Mouse (Mus musculus): Measurements from ENCODE around the gene Rnf213.
"Not testable (repeated sequence)": the region's sequence is repeated elsewhere in the genome, so short reads cannot be mapped to it uniquely, and the experiment has no call there.

Gene Rnf213

GRCm38 (mm10) chr11:119392800-119393482 is at the start of gene Rnf213:
Gene Rnf213 (plus strand): TSS chr11:119393100.
- no peak for DNase-seq (ENCODE audit: low read depth, low spot score)

DNA sequence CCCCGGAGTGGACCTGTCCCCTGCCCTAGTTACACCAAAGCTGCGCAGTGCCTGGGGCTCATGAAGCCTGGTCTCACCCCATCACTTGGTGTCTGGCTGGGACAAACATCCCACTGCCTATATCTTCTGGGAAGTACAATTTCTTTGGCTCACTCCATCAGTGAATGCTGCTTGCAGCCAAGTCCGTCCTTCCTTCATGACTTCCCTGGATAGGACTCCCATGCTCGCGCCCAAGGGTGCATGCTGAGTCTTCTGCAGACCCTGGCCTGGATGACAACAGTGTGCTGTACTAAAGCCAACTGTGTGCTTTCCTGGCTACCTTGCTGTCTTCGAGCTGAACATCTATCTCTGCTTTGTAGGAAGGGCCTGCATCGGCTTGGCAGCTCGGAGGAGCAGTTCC is 48.7 kb upstream of the Rnf213 start:
- no peak for DNase-seq (ENCODE audit: low read depth, low spot score)

- no peak for DNase-seq (ENCODE audit: low read depth, low spot score)
Measured at GRCm38 (mm10) chr11:119344865-119345264, 48.0 kb upstream of the Rnf213 start.

GRCm38 (mm10) chr11:119347125-119347524 is 45.8 kb upstream of the Rnf213 start:
- DNase-seq (ENCODE audit: low read depth, low spot score), result no peak

DNA sequence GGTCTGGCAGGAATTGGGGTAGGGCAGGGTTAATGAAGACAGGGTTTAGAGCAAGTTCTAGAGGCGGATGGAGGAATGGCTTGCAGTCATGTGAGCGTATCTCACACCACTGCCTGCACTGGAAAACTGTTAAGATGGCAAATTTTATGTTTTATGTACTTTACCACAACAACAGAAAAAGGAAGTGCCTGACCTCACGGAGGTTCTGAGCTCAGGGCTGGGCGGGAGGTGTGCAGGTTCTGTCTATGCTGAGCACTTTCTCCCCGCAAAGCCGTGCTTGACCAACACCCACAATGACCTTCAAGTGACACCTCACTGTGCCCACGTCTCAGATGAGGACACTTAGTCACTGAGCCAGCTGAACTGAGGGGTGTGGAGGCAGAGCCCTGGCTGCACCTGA is 40.8 kb upstream of the Rnf213 start:
- no peak for DNase-seq (ENCODE audit: low read depth, low spot score)

- no peak for DNase-seq (ENCODE audit: low read depth, low spot score)
Measured at GRCm38 (mm10) chr11:119353946-119354345, 39.0 kb upstream of the Rnf213 start.

DNA sequence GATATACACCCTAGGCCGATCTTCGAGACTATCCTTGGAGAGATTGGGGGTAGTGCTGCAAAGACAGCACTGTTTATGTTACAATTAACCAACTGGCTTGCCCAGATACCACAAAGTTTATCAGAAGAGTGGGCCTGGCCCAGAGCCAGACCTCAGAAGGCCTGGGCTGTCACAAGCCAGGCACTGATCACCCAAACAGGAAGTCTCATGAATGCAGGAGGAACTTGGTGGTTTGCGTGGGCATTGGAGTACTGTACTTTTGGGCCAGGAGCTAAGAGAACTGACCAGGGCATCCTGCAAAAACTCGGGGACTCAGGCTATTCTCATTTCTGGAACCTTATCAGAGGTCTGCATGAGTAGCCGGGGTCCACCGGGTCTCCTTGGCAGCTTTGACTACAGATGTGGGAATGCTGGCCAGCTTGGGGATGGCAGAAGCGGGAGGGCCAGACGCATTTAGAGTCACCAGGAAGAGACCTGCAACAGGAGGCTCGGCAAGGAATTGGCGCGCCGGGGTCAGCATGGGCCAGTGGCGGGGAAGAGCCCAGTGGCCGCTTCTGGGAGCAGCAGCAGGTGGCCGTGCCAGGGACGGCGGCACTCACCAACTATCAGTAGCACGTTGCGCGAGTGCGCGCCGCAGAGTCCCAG is 38.0 kb upstream of the Rnf213 start:
- DNase-seq (ENCODE audit: low read depth, low spot score), result no peak

GRCm38 (mm10) chr11:119355443-119356385 is 37.2 kb upstream of the Rnf213 start, which contains the start of the genes Sgsh and Slc26a11:
Gene Sgsh (minus strand): TSS chr11:119355536.
Gene Slc26a11 (plus strand): TSS chr11:119355557.
- DNase-seq (ENCODE audit: low read depth, low spot score), result peak; percentile 71

- no peak for DNase-seq (ENCODE audit: low read depth, low spot score)
Measured at GRCm38 (mm10) chr11:119359089-119359488, 33.8 kb upstream of the Rnf213 start.

GRCm38 (mm10) chr11:119362769-119363533 is 29.9 kb upstream of the Rnf213 start:
- DNase-seq (ENCODE audit: low read depth, low spot score), result no peak

GRCm38 (mm10) chr11:119363534-119364145 is 29.3 kb upstream of the Rnf213 start:
- peak; percentile 70 for DNase-seq (ENCODE audit: low read depth, low spot score)

GRCm38 (mm10) chr11:119375425-119375824 is 17.5 kb upstream of the Rnf213 start:
- no peak for DNase-seq (ENCODE audit: low read depth, low spot score)

DNA sequence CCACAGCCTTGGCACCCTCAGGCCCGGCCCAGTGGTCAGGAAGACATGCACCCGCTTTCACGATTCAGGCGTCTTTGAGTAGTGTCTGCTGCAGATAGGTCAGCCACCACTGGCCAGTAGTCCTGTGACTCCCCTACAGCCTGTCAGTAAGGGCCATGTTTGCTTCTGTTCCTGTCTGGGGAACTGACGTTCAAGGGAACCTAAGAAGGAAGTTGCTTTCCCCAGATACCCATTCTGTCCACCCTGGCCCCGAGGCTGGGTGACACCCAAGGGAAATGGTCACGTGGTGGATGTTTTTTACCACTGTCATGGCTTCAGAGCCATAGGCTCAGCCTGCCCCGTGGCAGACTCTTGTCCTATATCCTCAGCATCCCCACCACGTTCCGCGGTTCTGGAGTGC is 15.6 kb upstream of the Rnf213 start:
- no peak for DNase-seq (ENCODE audit: low read depth, low spot score)

DNA sequence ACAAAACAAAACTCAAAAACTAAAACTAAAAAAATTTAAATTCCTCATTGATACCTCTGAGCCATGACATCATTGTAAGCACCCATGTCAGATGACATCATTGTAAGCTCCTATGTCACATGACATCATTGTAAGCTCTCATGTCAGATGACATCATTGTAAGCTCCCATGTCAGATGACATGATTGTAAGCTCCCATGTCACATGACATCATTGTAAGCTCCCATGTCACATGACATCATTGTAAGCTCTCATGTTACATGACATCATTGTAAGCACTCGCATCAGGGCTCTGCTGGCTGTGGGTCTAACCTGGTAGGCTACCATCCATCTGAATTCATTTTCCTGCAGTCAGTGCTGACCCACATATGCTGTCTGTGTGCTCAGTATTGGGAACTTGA is 14.3 kb upstream of the Rnf213 start:
- no peak for DNase-seq (ENCODE audit: low read depth, low spot score)

GRCm38 (mm10) chr11:119381631-119382337 is 11.1 kb upstream of the Rnf213 start:
- DNase-seq (ENCODE audit: low read depth, low spot score), result no peak

DNA sequence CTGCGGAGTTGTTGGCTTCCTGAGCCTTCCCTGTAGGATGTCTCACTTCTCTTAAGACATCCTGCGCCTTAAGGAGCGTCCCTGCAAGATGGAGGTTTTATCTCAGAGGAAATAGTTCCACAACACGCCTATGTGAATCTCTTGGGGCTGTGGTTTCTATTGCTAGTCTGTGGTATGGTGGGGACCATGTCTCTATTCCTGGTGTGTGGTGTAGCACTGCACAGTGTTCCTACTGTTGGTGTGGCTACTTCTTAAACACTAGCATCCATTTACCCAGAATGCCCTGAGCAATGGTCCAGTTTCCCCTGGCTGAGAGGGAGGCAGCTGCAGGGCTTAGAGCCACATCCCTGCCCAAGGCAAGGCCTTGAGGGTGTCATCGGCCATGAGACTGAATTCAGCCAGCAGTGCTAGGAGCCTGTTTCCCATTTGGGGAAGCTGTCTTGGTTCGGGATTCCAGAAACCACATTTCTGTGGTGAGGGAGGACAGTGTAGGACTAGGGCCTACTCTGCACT is 10.5 kb upstream of the Rnf213 start:
- DNase-seq (ENCODE audit: low read depth, low spot score), result no peak

DNA sequence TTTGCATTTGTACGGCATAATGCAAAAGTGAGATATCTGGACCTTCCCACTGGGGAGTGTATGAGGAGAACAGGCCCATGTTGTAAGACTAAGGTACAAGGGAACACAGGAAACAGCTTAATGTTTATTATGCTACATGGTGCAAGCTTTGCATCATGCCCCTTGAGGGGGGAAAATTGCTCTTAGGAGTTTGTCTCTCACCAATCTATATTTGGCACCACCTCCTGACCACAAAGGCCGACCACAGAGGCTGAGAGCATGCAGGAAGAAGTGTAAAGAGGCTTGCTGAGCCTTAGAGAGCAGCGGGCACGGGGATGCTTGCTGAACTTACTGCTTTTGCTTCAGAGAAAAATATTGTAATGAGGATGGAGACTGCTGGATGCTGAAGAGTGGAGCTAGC is 8.0 kb upstream of the Rnf213 start:
- DNase-seq (ENCODE audit: low read depth, low spot score), result no peak

DNA sequence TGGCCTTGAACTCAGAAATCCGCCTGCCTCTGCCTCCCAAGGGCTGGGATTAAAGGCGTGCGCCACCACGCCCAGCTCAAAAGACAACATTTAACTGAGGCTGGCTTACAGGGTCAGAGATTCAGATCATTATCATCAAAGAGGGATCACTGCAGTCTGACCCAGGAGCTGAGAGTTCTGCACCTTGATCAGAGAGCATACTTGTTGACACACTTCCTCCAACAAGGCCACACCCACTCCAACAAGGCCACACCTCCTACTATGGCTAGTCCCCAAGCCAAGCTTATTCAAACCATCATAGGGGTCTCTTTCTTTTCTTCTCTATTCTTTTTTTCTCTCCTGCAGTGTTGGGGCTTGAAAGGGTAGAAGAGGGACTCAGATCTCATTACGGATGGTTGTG is 6.6 kb upstream of the Rnf213 start:
- no peak for DNase-seq (ENCODE audit: low read depth, low spot score)

GRCm38 (mm10) chr11:119387273-119387672 is 5.6 kb upstream of the Rnf213 start:
- DNase-seq (ENCODE audit: low read depth, low spot score), result not testable (repeated sequence)

DNA sequence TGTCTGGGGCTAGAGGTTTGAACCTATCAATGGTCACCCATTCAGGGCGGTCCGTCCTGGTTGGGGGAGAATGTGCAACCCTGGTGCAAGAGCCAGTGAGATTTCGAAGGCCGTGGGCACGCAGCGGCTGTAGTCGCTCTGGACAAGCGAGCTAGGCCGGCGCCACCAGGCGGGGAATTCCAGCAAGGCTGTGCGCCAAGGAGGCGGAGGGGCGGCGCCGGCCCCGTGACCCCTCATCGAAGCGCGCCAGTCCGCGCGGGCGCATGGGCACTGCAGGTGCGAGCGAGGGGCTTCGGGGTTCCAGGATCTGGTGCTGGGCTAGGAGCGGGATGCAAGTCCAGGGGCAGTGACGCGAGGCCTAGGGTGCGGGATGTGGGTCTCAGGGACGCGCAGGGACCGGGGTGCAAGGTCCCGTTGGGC is 3.0 kb upstream of the Rnf213 start:
- DNase-seq (ENCODE audit: low read depth, low spot score), result peak; percentile 49
